9 mouse cellular contexts compared by ENCODE assay signal in genomic region chr9:97015751-97016150, GRCm38 (mm10). TPM values are rescaled to one million over a fixed set of nuclear protein-coding genes. Genes with fewer than 3 reads are reported as not detected.
A peak's percentile ranks its signal among the peaks of the same experiment; 100 is the strongest.
DNase-seq lines count a peak whose midpoint lies in the region; ATAC-seq and TF ChIP-seq lines count a peak whose summit lies in the region.
"Had no signal": no experiment of that assay in that cellular context is flagged by ENCODE, and none has a peak within 500 bp of the region (broad histone marks: within the 10 kb centered on the region; RNA-seq: fewer than 3 reads in every experiment).

No protein-coding gene starts in this region.

- DNase-seq in liver, embryonic 11.5 days (ENCODE audit: low spot score) = no peak
- peak; percentile 98 for DNase-seq in kidney, adult 9 months
- DNase-seq in neural tube, embryonic 11.5 days (ENCODE audit: low spot score) = peak; percentile 57
- DNase-seq in lung, adult 2 months = no peak
- no peak for DNase-seq in gastrocnemius, postnatal 10 days

- H3K27ac ChIP-seq in liver, embryonic 16.5 days (ENCODE audit: low read length) = no peak overlapping the region
- H3K27ac ChIP-seq in liver, embryonic 11.5 days (ENCODE audit: low read depth, low read length) = no peak overlapping the region
- H3K27ac ChIP-seq in forebrain, embryonic 13.5 days = peak overlapping the region; percentile 99
- H3K27ac ChIP-seq in neural tube, embryonic 11.5 days (ENCODE audit: low read depth, low read length) = peak overlapping the region; percentile 63
- H3K27ac ChIP-seq: embryonic facial prominence, embryonic 12.5 days had no signal

- H3K9ac ChIP-seq in liver, embryonic 16.5 days (ENCODE audit: low read depth, low read length) = no peak overlapping the region
- H3K9ac ChIP-seq in liver, embryonic 11.5 days (ENCODE audit: low read depth, low read length) = no peak overlapping the region
- peak overlapping the region; percentile 96; the same call in 1 of the 2 replicates for H3K9ac ChIP-seq in forebrain, embryonic 13.5 days
- peak overlapping the region; percentile 99 for H3K9ac ChIP-seq in neural tube, embryonic 11.5 days (ENCODE audit: low read length)
- H3K9ac ChIP-seq: embryonic facial prominence, embryonic 12.5 days had no signal

- peaks cover 41% of the 10 kb centered on the region for H3K27me3 ChIP-seq in liver, embryonic 16.5 days (ENCODE audit: control insufficient read depth, insufficient read depth, low read depth, low read length)
- H3K27me3 ChIP-seq in liver, embryonic 11.5 days (replicated peaks; ENCODE audit: control insufficient read depth, insufficient read depth, low read length) = peaks cover 49% of the 10 kb centered on the region
- H3K27me3 ChIP-seq in forebrain, embryonic 13.5 days = no peaks in the 10 kb centered on the region
- H3K27me3 ChIP-seq in neural tube, embryonic 11.5 days (ENCODE audit: control insufficient read depth, insufficient read depth, low read length) = no peaks in the 10 kb centered on the region
- H3K27me3 ChIP-seq: embryonic facial prominence, embryonic 12.5 days had no signal

- H3K36me3 ChIP-seq in liver, embryonic 16.5 days (ENCODE audit: control insufficient read depth, insufficient read depth) = no peaks in the 10 kb centered on the region
- H3K36me3 ChIP-seq in liver, embryonic 11.5 days (ENCODE audit: control insufficient read depth, insufficient read depth, low read length) = no peaks in the 10 kb centered on the region
- H3K36me3 ChIP-seq in forebrain, embryonic 13.5 days (ENCODE audit: poor library complexity, severe bottlenecking) = no peaks in the 10 kb centered on the region
- H3K36me3 ChIP-seq in neural tube, embryonic 11.5 days (ENCODE audit: control insufficient read depth, insufficient read depth, low read length) = no peaks in the 10 kb centered on the region
- H3K36me3 ChIP-seq: embryonic facial prominence, embryonic 12.5 days had no signal

- no peak for TF ChIP-seq CTCF in lung, adult 2 months (IDR thresholded peaks at IDR 0.05; ENCODE audit: insufficient read depth, low read length)

- H3K4me3 ChIP-seq in liver, embryonic 16.5 days (ENCODE audit: low read depth, low read length) = no peak overlapping the region
- H3K4me3 ChIP-seq in liver, embryonic 11.5 days (ENCODE audit: low read depth, low read length) = no peak overlapping the region
- peak overlapping the region; percentile 79 for H3K4me3 ChIP-seq in forebrain, embryonic 13.5 days
- H3K4me3 ChIP-seq in neural tube, embryonic 11.5 days (ENCODE audit: low read depth, low read length) = peak overlapping the region; percentile 84
- H3K4me3 ChIP-seq in lung, adult 2 months (replicated peaks; ENCODE audit: extremely low read depth, low read depth, low read length) = no peak overlapping the region
- H3K4me3 ChIP-seq: embryonic facial prominence, embryonic 12.5 days had no signal

- TF ChIP-seq POLR2A in lung, adult 2 months (IDR thresholded peaks at IDR 0.05; ENCODE audit: borderline replicate concordance, extremely low read depth, low read depth, low read length) = no peak

- no peaks in the 10 kb centered on the region for H3K9me3 ChIP-seq in liver, embryonic 16.5 days (replicated peaks; ENCODE audit: control insufficient read depth, low read length)
- no peaks in the 10 kb centered on the region for H3K9me3 ChIP-seq in liver, embryonic 11.5 days (ENCODE audit: control insufficient read depth, low read length)
- no peaks in the 10 kb centered on the region for H3K9me3 ChIP-seq in forebrain, embryonic 13.5 days (replicated peaks)
- no peaks in the 10 kb centered on the region for H3K9me3 ChIP-seq in neural tube, embryonic 11.5 days (ENCODE audit: control insufficient read depth, low read length)
- H3K9me3 ChIP-seq: embryonic facial prominence, embryonic 12.5 days had no signal

- no peak overlapping the region for H3K4me2 ChIP-seq in liver, embryonic 16.5 days (ENCODE audit: low read depth, low read length)
- no peak overlapping the region for H3K4me2 ChIP-seq in liver, embryonic 11.5 days
- peak overlapping the region; percentile 81 for H3K4me2 ChIP-seq in forebrain, embryonic 13.5 days
- peak overlapping the region; percentile 74 for H3K4me2 ChIP-seq in neural tube, embryonic 11.5 days (ENCODE audit: low read depth)

- ATAC-seq in liver, embryonic 16.5 days (ENCODE audit: low read depth) = peak; percentile 30; the same call in 1 of the 2 replicates
- ATAC-seq in liver, embryonic 11.5 days (replicated peaks; ENCODE audit: low FRiP score) = no peak
- no peak for ATAC-seq in forebrain, embryonic 13.5 days
- no peak for ATAC-seq in neural tube, embryonic 11.5 days (ENCODE audit: insufficient read depth, low FRiP score, low TSS enrichment)
- ATAC-seq in megakaryocyte, adult 5-6 weeks (ENCODE audit: poor library complexity, severe bottlenecking) = no peak

- H3K4me1 ChIP-seq in liver, embryonic 16.5 days (ENCODE audit: control insufficient read depth, low read depth, low read length) = no peaks in the 10 kb centered on the region; the same call in 1 of the 2 replicates
- H3K4me1 ChIP-seq in liver, embryonic 11.5 days (replicated peaks; ENCODE audit: control insufficient read depth, insufficient read depth, low read length) = no peaks in the 10 kb centered on the region; the same call in none of the 2 replicates
- peaks cover 76% of the 10 kb centered on the region for H3K4me1 ChIP-seq in forebrain, embryonic 13.5 days
- H3K4me1 ChIP-seq in neural tube, embryonic 11.5 days (ENCODE audit: control insufficient read depth, insufficient read depth, low read length) = peaks cover 49% of the 10 kb centered on the region
- H3K4me1 ChIP-seq in lung, adult 2 months (ENCODE audit: control insufficient read depth, insufficient read depth, low read length) = no peaks in the 10 kb centered on the region

- 47% methylated on average over 6 of the region's 6 CpGs for WGBS in liver, embryonic 16.5 days (ENCODE audit: insufficient replicate concordance)
- 49% methylated on average over 6 of the region's 6 CpGs for WGBS in liver, embryonic 11.5 days
- 3% methylated on average over 6 of the region's 6 CpGs for WGBS in forebrain, embryonic 13.5 days
- WGBS in neural tube, embryonic 11.5 days = 8% methylated on average over 6 of the region's 6 CpGs
- WGBS in lung, adult 2 months = 50% methylated on average over 6 of the region's 6 CpGs

RNA-seq across cellular contexts. Expression of gene Spsb4, which starts 2.9 kb away (rescaled TPM):
- 1.9 and 2.3 TPM in 2 replicates for polyA plus RNA-seq in liver, embryonic 16.5 days (2015; fragmentation: Nextera tagmentation; extraction: Ambion mirVana)
- polyA plus RNA-seq in liver, embryonic 11.5 days (2014; fragmentation: Nextera tagmentation; extraction: Ambion mirVana) = 6.8 and 8.1 TPM in 2 replicates
- 47.0 and 55.1 TPM in 2 replicates for polyA plus RNA-seq in forebrain, embryonic 13.5 days (2015; fragmentation: Nextera tagmentation; extraction: Ambion mirVana)
- 115 and 125 TPM in 2 replicates for polyA plus RNA-seq in neural tube, embryonic 11.5 days (2014; fragmentation: Nextera tagmentation; extraction: Ambion mirVana)
- total RNA-seq in megakaryocyte, adult 5-6 weeks (2015) = 3.1 and 4.4 TPM in 2 replicates
- 4.1 and 4.2 TPM in 2 replicates for total RNA-seq in megakaryocyte, adult 5-6 weeks (2017)
- 0.62 and 1.2 TPM in 2 replicates for polyA plus RNA-seq in lung, adult 2 months (2012; rRNA removed)
- 1 to 10 TPM; 5.6 to 7.8 TPM for total RNA-seq in gastrocnemius, postnatal 10 days (2021)

Comparison
In these comparisons a context has a peak if more than half of its experiments do, and no peak if none do; other contexts are left out.
1. H3K27ac ChIP-seq: peak in forebrain, embryonic 13.5 days (single experiment) and neural tube, embryonic 11.5 days (single experiment); none in liver, embryonic 16.5 days (single experiment) and liver, embryonic 11.5 days (single experiment).
2. H3K4me2 ChIP-seq: peak in forebrain, embryonic 13.5 days (single experiment) and neural tube, embryonic 11.5 days (single experiment); none in liver, embryonic 16.5 days (single experiment) and liver, embryonic 11.5 days (single experiment).
3. H3K4me3 ChIP-seq: peak in forebrain, embryonic 13.5 days (single experiment) and neural tube, embryonic 11.5 days (single experiment); none in liver, embryonic 16.5 days (single experiment), liver, embryonic 11.5 days (single experiment) and lung, adult 2 months (single experiment).
4. H3K9ac ChIP-seq: peak in forebrain, embryonic 13.5 days (single experiment) and neural tube, embryonic 11.5 days (single experiment); none in liver, embryonic 16.5 days (single experiment) and liver, embryonic 11.5 days (single experiment).
5. DNase-seq: peak in kidney, adult 9 months (single experiment) and neural tube, embryonic 11.5 days (single experiment); none in liver, embryonic 11.5 days (single experiment), lung, adult 2 months (single experiment) and gastrocnemius, postnatal 10 days (single experiment).